Mouse (Mus musculus) kidney, adult 18-20 months (tissue): ENCODE results near the gene Baiap2l1.
"Not testable (repeated sequence)": the region's sequence is repeated elsewhere in the genome, so short reads cannot be mapped to it uniquely, and the experiment has no call there.

Experiments
- DNase-seq: peaks from one replicate; pipeline ENCODE4 v3.0.0; 2021

The Baiap2l1 gene

DNA sequence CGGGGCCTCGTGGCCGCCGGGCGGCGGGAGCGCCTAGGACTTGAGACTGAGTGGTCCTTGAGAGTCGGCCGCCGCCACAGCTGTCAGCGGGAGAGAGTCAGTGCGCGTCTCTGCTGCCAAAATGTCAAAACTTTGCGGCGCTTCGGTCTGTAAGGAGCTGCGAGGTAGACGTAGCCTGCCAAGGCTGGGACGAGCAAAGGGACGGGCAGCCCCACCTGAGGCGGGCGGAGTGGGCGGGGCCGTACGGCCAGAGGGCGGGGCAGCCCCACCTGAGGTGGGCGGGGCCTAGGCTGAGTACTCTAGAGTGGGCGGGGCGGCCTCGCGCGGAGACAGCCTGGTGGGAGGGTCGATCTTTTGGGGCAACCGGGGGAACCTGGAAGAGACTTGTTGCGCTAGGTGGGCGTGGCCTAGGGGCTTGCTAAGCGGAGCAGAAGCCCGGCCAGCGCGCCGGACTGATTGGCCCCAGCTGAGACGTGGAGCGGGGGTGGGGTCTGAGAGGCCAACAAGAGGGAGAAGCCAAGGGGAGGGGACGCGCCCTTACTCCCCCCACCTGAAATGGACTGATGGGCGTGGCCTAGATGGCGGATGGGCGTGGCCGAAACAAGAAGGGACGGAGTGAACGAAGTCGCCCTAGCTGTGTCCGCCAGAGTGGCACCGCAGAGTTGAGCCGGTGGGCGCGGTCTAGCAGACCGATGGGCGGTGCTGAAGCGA is at the start of gene Baiap2l1:
Baiap2l1 (minus strand) TSS at position 232 of the 711 bp plus-strand sequence.
- DNase-seq = peak; percentile 98

DNA sequence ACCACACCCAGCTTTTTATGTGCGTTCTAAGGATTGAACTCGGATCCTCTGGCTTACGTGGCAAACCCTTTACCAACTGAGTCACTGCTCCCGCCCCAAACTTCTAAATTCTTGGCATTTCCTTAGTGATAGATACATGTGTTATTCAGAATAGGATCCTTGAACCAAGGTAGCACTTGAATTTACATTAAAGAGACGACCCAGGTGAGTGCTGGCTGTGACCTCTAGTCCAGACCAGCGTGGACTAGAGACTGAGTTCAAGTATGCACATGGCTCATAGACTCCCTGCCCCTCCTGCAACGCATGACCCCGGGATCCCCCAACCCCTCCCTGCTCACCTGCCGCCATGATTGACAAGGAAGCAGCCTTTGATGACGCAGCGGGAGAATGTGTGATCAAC is 48.3 kb upstream of the Baiap2l1 start:
- no peak for DNase-seq

DNA sequence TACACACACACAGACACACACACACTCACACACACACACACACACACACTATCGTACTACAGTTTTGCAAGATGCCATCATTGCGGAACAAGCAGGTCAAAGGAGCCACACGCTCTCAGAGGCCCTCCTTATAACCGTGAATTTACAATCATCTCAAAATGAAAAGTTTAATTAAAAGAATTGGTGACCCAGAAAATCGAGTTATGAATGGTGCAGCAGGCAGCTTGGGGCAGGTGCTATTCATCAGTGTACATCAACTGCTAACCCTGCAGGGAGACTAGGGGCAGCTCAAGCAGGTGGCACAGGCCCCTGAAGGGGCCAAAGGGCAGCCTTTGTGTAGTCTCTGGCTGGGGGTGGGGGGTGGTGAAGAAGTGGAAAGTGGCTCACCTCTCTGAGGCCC is 42.9 kb upstream of the Baiap2l1 start:
- no peak for DNase-seq

DNA sequence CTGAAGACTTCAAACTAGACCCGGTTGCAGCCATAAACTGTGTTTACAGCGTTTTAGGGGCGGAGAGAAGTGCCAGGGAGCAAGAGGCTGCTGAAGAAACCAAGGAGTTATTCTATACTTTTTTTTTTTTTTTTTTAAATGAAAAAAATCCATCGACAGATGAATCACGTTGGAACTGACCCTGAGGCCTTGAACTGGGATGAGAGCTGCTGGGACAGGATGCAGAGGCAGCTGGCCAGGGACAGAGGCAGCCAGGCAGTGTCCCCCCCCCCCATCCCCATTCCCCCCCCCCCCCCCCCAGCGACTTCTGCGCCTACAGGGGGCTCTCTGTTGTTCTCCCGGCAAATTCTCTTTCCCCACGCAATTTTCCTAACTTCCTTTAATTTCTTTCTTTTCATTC is 39.7 kb upstream of the Baiap2l1 start:
- no peak for DNase-seq

DNA sequence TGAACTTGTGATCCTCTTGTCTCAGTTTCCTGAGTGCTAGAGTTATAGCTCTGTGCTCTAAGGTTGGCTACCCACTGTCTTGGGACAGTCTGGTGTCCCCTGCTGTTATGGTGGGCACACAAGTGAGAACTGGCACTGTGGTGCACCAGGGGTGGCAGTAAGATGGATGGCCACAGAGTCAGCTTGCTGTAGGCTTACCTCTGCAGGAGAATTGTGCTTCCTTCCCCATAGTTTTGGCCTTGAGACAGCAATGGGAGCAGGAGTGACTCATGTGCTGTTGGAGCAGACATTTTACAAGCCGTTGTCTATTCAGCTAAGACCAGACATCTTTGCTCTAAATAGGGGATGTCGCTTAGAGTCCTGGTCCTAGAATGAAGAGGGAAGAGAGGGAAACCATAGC is 36.2 kb upstream of the Baiap2l1 start:
- no peak for DNase-seq

DNA sequence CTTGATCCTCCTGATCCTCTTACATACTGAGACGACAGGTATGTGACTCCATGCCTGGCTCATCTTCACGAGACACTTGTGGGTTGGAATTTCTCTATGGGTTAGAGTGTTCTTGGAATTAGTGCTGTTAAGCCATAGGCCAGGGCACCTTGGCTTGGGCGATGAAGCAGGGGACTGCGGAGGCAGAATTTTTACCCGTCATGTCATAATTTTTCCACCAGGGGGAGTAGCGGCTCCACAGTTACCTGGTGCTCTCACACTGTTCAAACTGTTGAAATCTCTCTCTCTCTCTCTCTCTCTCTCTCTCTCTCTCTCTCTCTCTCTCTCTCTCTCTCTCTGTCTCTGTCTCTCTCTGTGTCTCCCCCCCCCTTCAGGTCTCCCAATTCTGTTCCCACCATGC is 29.9 kb upstream of the Baiap2l1 start:
- DNase-seq = peak; percentile 45

DNA sequence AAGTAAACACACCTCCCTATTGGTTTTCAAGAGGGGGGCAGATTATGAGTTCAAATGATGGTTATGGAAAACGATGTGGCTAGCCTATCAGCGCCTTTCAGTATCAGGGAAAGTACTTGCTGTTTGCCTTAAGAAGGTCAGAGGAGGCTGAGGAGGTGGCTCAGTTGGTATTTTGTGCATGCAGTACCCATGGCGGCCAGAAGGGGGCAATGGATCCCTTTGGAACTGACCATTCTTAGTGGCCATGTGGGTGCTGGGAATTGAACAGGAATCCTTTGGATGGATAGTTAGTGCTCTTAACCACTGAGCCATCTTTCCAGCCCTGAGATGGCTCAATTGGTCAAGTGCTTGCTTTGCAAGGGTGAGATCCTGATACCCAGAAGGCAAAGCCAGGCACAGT is 26.0 kb upstream of the Baiap2l1 start:
- DNase-seq = no peak

DNA sequence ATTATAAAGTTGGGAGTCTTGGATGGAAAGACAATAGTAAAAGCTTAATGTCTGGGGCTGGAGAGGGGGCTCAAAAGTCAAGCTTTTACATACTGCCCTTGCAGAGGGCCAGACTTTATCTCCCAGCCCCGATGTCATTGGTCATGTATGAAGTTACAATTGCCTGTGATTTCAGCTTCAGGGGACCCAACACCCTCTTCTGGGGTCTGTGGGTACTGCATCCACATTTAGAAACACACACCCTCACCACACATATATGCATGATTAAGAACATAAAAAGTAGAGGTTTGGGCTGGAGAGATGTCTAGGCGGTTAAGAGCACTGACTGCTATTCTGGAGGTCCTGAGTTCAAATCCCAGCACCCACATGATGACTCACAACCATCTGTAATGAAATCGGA is 23.9 kb upstream of the Baiap2l1 start:
- peak; percentile 22 for DNase-seq

DNA sequence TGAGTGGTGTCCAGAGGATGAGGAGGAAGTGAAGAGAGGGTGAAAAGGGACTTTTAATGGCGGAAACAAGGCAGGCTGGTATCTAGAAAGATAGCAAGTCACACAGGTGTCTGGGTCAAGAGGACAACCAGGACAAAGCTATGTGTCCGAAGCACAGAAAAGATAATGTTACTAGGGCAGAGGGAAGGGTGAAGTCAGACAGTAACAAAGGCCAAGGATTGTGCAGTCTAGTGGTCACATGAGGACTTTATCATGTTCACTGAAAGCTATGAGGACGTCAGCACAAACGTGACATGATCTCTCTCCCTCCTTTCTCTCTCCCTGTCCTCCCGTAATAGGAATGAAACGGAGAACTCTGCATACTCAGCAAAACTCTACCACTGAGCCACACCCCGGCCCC is 22.8 kb upstream of the Baiap2l1 start:
- DNase-seq = no peak

DNA sequence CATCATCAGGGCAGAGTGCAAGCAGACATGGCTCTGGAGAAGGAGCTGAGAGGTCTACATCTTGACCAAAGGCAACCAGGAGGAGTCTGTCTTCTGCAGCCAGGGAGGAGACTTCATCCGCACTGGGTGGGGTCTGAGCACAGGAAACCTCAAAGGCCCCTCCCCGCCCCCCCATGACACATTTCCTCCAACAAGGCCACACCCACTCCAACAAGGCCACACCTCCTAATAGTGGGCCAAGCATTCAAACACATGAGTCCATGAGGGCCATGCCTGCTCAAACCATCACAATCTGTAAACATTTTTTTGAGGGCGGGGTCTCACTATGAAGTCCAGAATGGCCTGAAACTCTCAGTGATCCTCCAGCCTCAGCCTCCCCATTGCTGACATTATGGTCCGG is 21.5 kb upstream of the Baiap2l1 start:
- no peak for DNase-seq

DNA sequence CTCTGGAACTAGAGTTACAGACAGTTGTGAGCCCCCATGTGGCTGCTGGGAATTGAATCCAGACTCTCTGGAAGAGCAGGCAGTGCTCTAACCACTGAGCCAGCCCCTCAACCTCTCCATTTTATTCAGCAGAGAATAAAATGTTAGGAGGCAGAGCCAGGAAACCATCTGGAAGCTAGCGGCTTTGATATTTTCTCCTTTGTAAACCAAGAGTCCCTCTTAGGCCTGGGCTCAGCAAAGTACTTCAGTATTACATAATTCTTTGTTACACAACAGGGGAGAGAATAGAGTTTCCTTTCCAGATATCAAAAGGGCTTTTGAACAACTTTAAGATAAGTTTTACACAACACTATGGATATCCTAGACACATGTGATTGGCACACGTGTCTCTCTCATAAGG is 15.0 kb upstream of the Baiap2l1 start:
- no peak for DNase-seq

DNA sequence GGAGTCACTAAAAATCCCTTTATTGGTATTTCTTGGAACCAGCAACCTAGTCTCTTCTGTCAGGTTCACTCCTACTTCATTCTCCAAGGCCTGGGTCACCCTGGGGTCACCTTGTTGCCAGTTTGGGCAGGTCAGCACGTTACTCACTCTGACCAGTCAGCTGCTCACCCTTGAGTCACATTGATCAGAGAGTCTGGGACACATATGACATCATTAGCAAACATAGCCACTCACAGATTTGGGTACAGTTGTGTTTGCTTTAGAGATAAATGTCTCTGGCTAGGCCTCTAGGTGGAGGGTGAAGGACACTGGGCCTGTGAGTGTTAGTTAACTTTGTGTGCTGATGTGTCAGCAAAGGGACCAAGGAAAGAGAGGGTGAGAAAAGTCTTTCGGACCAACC is 14.3 kb upstream of the Baiap2l1 start:
- no peak for DNase-seq

DNA sequence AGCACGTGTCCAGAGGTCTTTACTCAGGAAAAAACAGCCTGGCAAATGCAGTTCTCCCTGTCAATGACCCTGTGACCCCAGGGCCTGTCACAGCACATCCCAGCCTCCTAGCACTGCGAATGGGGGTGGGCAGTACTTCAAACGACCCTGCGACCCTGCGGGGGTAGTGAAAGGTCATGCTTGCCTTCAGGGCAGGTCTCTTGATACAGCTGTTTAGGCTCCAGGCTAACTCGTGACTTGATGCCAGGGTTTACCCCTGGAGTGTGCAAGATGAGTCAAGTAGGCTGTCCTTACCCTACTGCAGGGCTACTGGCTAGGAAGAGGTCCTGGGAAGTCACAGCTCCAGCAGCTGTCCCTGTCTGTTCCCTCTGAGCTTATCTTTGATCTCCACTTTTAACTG is 13.1 kb upstream of the Baiap2l1 start:
- DNase-seq = no peak

DNA sequence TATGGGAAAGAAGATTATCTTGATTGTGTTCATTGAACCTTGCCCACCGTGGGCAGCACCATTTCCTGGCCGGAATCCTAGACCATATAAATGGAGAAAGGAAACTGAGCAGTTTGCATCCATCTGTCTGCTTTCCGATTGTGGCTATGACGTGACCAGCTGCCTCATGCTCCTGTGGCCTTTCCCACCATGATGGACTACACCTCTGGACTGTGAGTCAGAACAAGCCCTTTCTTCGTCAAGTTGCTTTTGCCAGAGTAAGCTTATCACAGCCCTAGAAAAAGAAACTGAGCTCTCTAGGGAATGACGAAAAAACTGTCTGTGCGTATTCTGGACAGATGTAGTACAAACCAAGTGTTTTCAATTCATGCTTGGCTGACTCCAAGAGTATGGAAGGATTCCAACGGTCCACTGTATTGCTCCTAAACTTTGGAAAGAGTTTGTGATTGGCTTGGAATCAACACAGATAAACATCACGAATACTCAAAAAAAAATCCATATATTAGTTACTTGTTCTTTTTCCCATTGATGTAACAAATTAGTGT is 10.8 kb upstream of the Baiap2l1 start:
- no peak for DNase-seq

DNA sequence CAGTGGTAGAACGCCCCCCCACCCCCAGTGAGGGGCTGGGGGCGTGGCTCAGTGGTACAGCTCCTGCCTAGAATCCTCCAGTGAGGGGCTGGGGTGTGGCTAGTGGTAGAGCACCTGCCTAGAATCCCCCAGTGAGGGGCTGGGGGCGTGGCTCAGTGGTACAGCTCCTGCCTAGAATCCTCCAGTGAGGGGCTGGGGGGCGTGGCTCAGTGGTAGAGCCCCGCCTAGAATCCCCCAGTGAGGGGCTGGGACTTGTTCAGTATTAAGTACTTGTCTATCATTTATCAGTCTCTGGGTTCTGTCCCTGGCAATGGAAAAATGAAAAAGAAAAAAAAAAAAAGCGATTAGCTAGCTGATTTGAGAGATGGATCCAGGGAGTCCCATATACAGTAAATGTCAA is 8.6 kb upstream of the Baiap2l1 start:
- DNase-seq = not testable (repeated sequence)

DNA sequence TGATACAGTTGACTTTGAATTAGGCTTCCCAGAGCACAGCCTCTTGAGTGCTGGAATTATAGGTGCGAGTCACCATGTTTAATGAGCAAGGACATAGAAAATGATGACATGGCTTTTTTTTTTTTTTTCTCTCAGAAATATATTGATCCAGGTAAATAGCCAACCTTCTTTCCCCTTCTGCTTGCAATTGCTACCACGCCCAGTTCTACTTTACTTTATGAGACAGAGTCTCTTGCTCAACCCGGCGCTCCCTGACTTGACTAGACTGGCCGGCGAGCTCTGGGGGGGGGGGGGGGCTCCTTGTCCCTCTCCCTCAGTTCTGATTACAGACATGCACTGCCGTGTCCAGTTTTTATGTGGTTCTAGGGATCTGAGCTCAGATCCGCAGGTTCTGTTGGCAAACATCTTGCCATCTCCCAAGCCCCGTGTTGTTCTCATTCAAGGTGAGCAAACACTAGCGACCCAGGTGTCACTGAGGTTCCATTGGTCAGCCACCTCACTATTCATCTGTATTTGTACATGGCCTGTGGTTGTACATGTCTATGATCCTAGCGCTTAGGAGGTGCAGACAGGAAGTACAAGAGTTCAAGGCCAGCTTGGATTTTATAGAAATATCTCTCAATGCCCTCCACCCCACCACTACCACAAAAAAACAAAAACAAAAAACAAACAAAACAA is 6.9 kb upstream of the Baiap2l1 start:
- DNase-seq = no peak

DNA sequence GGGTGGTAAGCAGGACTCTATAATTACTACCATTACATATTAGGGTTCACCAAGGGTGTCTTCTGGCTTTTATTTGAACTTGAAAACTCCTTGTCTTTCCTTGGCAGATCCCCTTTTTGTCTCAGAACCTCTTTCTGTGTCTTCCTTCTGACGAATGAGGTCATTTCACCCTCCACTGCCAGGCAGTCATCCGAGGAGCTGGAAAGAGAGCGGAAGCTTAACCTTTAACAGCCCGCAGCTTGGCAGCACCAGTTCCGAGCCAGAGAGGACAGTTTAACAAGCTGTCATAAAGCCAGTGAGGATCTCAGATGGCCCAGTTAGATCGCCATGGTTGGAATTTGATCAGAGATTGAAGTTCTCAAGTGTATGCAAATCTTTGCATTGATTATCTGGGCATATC is 2.4 kb upstream of the Baiap2l1 start:
- peak; percentile 68 for DNase-seq

DNA sequence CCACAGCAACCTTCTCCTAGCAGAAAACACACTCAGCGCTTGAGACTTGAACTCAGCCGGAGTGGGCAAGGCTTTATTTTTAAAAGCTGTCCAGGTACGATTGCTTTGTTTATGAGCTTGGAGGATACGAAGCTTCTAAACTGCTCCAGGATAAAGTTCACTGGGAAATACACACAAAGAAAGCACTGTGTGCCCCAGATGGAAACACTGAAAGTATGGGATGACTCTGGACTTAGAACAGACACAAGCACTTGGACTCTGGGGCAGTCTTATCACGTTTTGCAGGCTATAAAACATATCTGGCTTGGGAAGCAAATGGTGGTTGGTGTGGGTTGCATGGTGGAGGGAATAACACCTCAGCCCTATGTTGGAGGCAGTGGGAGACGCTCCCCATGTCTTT is 2.0 kb upstream of the Baiap2l1 start:
- peak; percentile 34 for DNase-seq

DNA sequence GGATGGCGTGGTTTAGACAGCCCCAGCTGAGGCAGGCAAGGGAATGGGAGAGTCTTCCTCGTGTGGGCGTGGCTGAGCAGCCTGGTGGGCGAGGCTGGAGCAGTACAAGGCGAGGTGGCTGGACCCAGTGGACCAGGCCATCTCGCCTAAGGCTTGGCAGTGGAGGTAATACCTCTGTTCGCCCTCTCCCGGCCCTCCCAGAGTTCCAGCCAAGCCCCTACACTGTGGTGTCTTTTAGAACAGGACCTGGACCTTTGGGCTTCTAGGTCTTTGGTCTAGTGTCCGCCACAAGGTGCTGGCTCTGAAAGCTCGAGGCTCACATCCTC is 643 bp upstream of the Baiap2l1 start:
- no peak for DNase-seq

DNA sequence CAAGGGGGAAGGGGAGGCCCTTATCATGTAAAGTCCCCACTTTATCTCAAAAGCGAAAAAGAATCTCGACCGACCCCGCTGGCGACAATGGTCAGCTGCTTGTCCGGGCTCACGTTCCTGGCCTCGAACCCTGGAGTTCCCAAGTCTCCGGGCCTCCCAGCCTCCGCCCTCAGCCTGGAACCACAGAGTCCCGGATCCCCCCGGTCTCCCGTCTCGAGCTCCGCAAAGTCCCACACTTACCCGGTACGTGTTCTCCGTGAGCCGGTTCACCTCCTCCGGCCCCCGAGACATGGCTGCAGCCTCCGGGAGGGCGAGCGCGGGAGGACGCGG is 396 bp downstream of the Baiap2l1 start:
- DNase-seq = no peak

DNA sequence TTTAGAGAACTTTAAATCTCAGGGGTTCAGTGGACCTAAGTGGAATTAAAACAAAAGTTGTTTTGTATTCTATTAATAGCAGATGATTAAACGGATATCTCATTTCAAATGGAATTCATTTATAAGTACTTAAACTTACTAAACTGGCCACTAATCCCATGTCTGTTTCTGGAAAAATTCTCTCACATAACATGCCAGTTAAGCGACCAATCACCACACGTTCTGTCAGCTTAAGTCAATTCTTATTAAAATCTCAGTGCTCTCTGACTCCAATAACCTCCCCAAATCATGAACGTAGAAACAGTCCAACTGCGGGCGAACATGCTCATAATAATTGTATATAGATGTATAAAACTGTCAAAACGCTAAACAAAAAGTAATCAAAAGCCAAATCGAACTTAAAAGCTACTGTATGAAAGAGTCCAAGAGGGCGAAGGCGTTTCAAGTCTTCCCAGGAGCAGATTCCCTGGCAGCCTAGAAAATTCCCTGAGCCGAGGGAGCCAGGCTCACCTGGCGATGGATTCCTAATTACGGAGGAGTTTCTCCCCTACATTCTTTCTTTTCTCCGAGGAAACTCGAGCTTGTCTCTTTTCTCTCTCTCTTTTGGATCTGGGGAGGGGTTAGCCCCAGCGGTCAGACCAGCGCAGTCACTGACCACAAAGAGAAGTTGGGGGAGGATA is 996 bp downstream of the Baiap2l1 start:
- no peak for DNase-seq

DNA sequence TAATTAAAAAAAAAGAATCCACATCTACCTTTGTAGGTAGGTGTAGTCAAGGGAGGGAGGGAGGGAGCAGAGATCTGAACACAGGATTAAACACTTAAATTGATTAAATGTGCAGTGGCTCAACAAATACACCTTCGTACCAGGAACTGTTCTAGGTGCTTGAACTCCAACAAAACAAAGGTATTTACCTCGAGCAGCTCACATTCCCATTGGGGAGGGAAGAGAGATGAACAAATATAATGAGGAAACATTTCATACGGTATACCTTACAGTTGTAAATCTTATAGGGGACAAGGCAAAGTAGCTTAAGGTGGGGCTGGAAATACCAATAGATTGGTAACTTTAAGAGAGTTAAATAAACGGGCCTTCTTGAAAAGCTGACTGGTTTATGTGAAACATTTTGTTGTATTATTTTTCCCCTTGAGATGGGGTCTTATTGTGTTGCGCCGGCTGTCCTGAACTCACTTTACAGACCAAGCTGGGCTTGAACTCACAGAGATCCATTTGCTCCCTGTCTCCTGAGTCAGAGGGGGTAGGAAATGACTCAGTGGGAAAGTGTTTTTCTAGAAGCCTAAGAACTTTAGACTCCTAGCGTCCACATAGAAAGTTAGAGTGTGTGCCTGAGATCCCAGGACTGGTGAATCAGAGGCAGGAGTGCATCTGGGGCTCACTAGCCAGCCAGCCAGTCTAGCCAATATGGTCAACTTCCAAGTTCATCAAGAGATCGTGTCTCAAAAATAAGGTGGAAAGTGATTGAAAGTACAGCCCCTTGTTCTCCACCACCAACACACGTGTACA is 5.5 kb downstream of the Baiap2l1 start:
- no peak for DNase-seq

DNA sequence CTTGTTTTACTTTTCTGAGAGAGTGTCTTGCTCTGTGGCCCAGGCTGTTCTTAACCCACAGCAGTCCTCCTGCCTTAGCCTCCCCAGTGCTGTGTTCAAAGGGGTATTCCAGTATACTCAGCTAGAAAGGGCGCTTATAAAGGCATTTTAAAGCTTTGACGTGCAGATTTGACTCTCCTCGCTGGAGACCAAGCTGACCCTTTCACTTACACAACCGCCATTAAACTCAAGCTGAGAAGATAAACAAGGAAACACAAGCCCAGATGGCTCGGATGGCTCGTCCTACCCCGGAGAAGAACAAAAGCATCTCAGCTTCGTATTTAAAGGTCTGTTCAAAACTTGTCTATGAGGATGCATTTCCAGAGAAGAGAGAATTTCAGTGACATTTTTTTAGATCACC is 6.7 kb downstream of the Baiap2l1 start:
- no peak for DNase-seq

DNA sequence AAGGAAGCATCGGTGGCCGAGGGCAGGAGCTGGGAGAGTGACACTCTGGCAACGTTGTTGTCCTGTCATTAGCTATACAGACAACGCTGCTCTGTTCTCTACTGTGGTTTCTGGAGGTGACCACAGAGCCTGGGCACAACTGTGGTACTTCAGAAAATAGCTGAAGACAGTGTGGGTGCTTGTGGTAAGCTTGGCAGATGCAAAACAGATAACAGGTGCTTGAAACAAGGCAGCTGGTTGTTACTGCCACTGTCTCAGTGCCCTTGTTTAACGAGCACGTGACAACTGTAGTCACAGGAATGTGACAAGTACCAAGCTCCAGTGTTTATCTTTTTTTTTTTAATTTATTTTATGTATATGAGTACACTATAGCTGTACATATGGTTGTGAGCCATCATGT is 13.3 kb downstream of the Baiap2l1 start:
- no peak for DNase-seq
